Comparison of ENCODE assay signal across 20 mouse cellular contexts in genomic region chr14:121693991-121694594, GRCm38 (mm10).
"Had no signal": no experiment of that assay in that cellular context is flagged by ENCODE, and none has a peak within 500 bp of the region (broad histone marks: within the 10 kb centered on the region; RNA-seq: fewer than 3 reads in every experiment).

No protein-coding gene starts in this region.

- DNase-seq: kidney, adult 8-10 months; kidney, postnatal 10 days; kidney, postnatal 36 days; liver; lung, embryonic 14.5 days; right cerebral cortex, adult 18-20 months; right cerebral cortex, postnatal 14 days; spleen, adult 18-20 months; thymus, postnatal 25 days had no signal

- H3K9me3 ChIP-seq: kidney, embryonic 15.5 days; limb, embryonic 10.5 days; limb, embryonic 13.5 days; liver, embryonic 12.5 days; liver, embryonic 15.5 days; midbrain, embryonic 12.5 days; midbrain, embryonic 15.5 days; neural tube, embryonic 12.5 days; neural tube, embryonic 15.5 days; stomach, embryonic 15.5 days had no signal

- H3K36me3 ChIP-seq: kidney, embryonic 15.5 days; limb, embryonic 10.5 days; limb, embryonic 13.5 days; liver, embryonic 12.5 days; liver, embryonic 15.5 days; midbrain, embryonic 12.5 days; midbrain, embryonic 15.5 days; neural tube, embryonic 12.5 days; neural tube, embryonic 15.5 days; stomach, embryonic 15.5 days had no signal

- H3K9ac ChIP-seq: kidney, embryonic 15.5 days; limb, embryonic 13.5 days; liver, embryonic 12.5 days; liver, embryonic 15.5 days; lung, embryonic 14.5 days; midbrain, embryonic 12.5 days; midbrain, embryonic 15.5 days; neural tube, embryonic 12.5 days; neural tube, embryonic 15.5 days; stomach, embryonic 15.5 days had no signal

- H3K4me2 ChIP-seq: kidney, embryonic 15.5 days; limb, embryonic 13.5 days; liver, embryonic 12.5 days; liver, embryonic 15.5 days; lung, embryonic 14.5 days; midbrain, embryonic 12.5 days; midbrain, embryonic 15.5 days; neural tube, embryonic 12.5 days; neural tube, embryonic 15.5 days; stomach, embryonic 15.5 days had no signal

- H3K27ac ChIP-seq: kidney, embryonic 15.5 days; limb, embryonic 10.5 days; limb, embryonic 13.5 days; liver, embryonic 12.5 days; liver, embryonic 15.5 days; macrophage; midbrain, embryonic 12.5 days; midbrain, embryonic 15.5 days; neural tube, embryonic 12.5 days; neural tube, embryonic 15.5 days; stomach, embryonic 15.5 days had no signal

- H3K27me3 ChIP-seq: kidney, embryonic 15.5 days; midbrain, embryonic 12.5 days; midbrain, embryonic 15.5 days; neural tube, embryonic 12.5 days; neural tube, embryonic 15.5 days; stomach, embryonic 15.5 days had no signal

- H3K4me3 ChIP-seq: kidney, embryonic 15.5 days; limb, embryonic 10.5 days; limb, embryonic 13.5 days; liver, embryonic 12.5 days; liver, embryonic 15.5 days; midbrain, embryonic 12.5 days; midbrain, embryonic 15.5 days; neural tube, embryonic 12.5 days; neural tube, embryonic 15.5 days; stomach, embryonic 15.5 days had no signal

- H3K4me1 ChIP-seq: liver, embryonic 15.5 days had no signal
